ENCODE assay signal across 8 mouse cellular contexts in the genomic region with DNA sequence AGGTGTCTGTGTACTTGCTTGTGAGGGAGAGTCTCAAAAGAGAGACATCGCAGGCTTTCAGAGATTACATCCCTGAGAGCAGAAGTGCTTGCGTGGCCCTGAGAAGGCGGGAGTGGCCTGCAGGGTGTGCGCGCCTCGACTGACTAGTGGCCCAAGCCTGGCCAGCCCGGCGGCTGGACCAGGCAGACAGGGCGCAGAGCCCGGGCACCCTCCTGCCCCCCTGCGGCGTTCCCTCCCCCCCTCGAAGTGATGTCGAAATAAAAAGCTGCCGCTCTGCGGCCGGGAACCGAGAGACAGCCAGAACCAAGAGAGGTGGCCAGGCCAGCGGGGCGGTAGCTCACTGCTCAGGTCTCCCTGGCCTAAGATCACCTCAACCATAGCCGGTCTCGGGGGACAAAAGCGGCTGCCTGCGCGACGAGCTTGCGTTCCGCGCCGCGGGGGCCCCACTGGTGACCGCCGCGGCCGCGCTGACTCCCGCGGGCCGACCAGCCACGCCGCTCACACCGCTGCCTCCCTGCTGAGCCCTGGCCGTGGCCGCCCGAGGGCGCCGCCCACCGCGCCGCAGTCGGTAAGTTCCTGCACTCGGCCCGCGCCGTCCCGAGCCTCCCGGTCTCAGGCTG. TPM values are rescaled to one million over a fixed set of nuclear protein-coding genes. Genes with fewer than 3 reads are reported as not detected.
DNase-seq lines count a peak whose midpoint lies in the region; ATAC-seq and TF ChIP-seq lines count a peak whose summit lies in the region.

A gene (plus strand): TSS at position 459 of the 620 bp plus-strand sequence.

- H3K4me2 ChIP-seq in forebrain, postnatal 0 days (ENCODE audit: low read depth), result peak within 1 kb of the TSS; percentile 37
- peak within 1 kb of the TSS; percentile 77 for H3K4me2 ChIP-seq in intestine, embryonic 15.5 days (replicated peaks)
- H3K4me2 ChIP-seq in lung, embryonic 16.5 days (ENCODE audit: low read depth, low read length), result peak within 1 kb of the TSS; percentile 72
- H3K4me2 ChIP-seq in stomach, embryonic 16.5 days (ENCODE audit: low read depth, low read length), result peak within 1 kb of the TSS; percentile 55

- no peak within 1 kb of the TSS for H3K27ac ChIP-seq in forebrain, postnatal 0 days (ENCODE audit: low read depth, low read length)
- no peak within 1 kb of the TSS for H3K27ac ChIP-seq in intestine, embryonic 15.5 days
- H3K27ac ChIP-seq in lung, embryonic 16.5 days (ENCODE audit: low read length), result no peak within 1 kb of the TSS
- no peak within 1 kb of the TSS for H3K27ac ChIP-seq in stomach, embryonic 16.5 days (ENCODE audit: low read length)

- DNase-seq in 416B (ENCODE audit: low read depth), result peak; percentile 69
- DNase-seq in adrenal gland, adult 8-10 months, result no peak
- DNase-seq in forebrain, postnatal 0 days, result no peak
- DNase-seq in cerebellum, postnatal 25 days, result no peak
- DNase-seq in frontal cortex, postnatal 14 days (ENCODE audit: low spot score in 2 of 2), result no peak

- H3K36me3 ChIP-seq in forebrain, postnatal 0 days (ENCODE audit: insufficient read depth), result no peaks in the 10 kb centered on the region
- no peaks in the 10 kb centered on the region for H3K36me3 ChIP-seq in intestine, embryonic 15.5 days
- no peaks in the 10 kb centered on the region for H3K36me3 ChIP-seq in lung, embryonic 16.5 days (ENCODE audit: control insufficient read depth, insufficient read depth, low read length)
- no peaks in the 10 kb centered on the region for H3K36me3 ChIP-seq in stomach, embryonic 16.5 days (ENCODE audit: control insufficient read depth, insufficient read depth, low read length)

- no peak for ATAC-seq in forebrain, postnatal 0 days
- ATAC-seq in intestine, embryonic 15.5 days, result no peak
- ATAC-seq in lung, embryonic 16.5 days (ENCODE audit: low read depth), result no peak
- ATAC-seq in stomach, embryonic 16.5 days (ENCODE audit: insufficient read depth, low FRiP score), result no peak

- TF ChIP-seq CTCF in forebrain, postnatal 0 days (IDR thresholded peaks at IDR 0.05; ENCODE audit: low read depth), result no peak

- peaks cover 83% of the 10 kb centered on the region for H3K27me3 ChIP-seq in forebrain, postnatal 0 days (ENCODE audit: insufficient read depth, low read length)
- peaks cover 100% of the 10 kb centered on the region for H3K27me3 ChIP-seq in intestine, embryonic 15.5 days (replicated peaks)
- H3K27me3 ChIP-seq in lung, embryonic 16.5 days (ENCODE audit: control insufficient read depth, insufficient read depth, low read depth, low read length), result peaks cover 100% of the 10 kb centered on the region
- H3K27me3 ChIP-seq in stomach, embryonic 16.5 days (ENCODE audit: control insufficient read depth, insufficient read depth, low read length), result peaks cover 99% of the 10 kb centered on the region

- no peaks in the 10 kb centered on the region for H3K9me3 ChIP-seq in forebrain, postnatal 0 days (ENCODE audit: low read length)
- H3K9me3 ChIP-seq in intestine, embryonic 15.5 days, result no peaks in the 10 kb centered on the region
- H3K9me3 ChIP-seq in lung, embryonic 16.5 days (ENCODE audit: control insufficient read depth, low read length), result no peaks in the 10 kb centered on the region
- no peaks in the 10 kb centered on the region for H3K9me3 ChIP-seq in stomach, embryonic 16.5 days (replicated peaks; ENCODE audit: control insufficient read depth, low read length)

- 1% methylated on average over 52 of the region's 57 CpGs for WGBS in forebrain, postnatal 0 days
- WGBS in intestine, embryonic 15.5 days, result 1% methylated on average over 57 of the region's 57 CpGs
- under 1% methylated on average over 46 of the region's 57 CpGs for WGBS in lung, embryonic 16.5 days
- 1% methylated on average over 57 of the region's 57 CpGs for WGBS in stomach, embryonic 16.5 days

- H3K4me1 ChIP-seq in forebrain, postnatal 0 days (ENCODE audit: insufficient read depth), result 0 out of 2 replicates have a peak, but pooled peaks cover 13% of the 10 kb centered on the region
- H3K4me1 ChIP-seq in intestine, embryonic 15.5 days (replicated peaks), result peaks cover 47% of the 10 kb centered on the region
- H3K4me1 ChIP-seq in lung, embryonic 16.5 days (replicated peaks; ENCODE audit: control insufficient read depth, insufficient read depth, low read length), result peaks cover 35% of the 10 kb centered on the region
- peaks cover 38% of the 10 kb centered on the region for H3K4me1 ChIP-seq in stomach, embryonic 16.5 days (ENCODE audit: control insufficient read depth, insufficient read depth, low read length)

- no peak within 1 kb of the TSS; the same call in 1 of the 2 replicates for H3K9ac ChIP-seq in forebrain, postnatal 0 days
- H3K9ac ChIP-seq in intestine, embryonic 15.5 days, result peak within 1 kb of the TSS; percentile 31
- peak within 1 kb of the TSS; percentile 49 for H3K9ac ChIP-seq in lung, embryonic 16.5 days (ENCODE audit: low read length)
- H3K9ac ChIP-seq in stomach, embryonic 16.5 days (ENCODE audit: low read length), result peak within 1 kb of the TSS; percentile 49

- peak within 1 kb of the TSS; percentile 17 for H3K4me3 ChIP-seq in forebrain, postnatal 0 days (ENCODE audit: low read depth, low read length)
- peak within 1 kb of the TSS; percentile 36 for H3K4me3 ChIP-seq in intestine, embryonic 15.5 days (replicated peaks)
- H3K4me3 ChIP-seq in lung, embryonic 16.5 days (ENCODE audit: low read length), result peak within 1 kb of the TSS; percentile 49
- H3K4me3 ChIP-seq in stomach, embryonic 16.5 days (replicated peaks; ENCODE audit: low read length), result peak within 1 kb of the TSS; percentile 37

RNA-seq across cellular contexts. Expression of the gene that starts here (rescaled TPM):
- total RNA-seq in adrenal gland, adult 8-10 months (2022), result 10 to 100 TPM; 29.3 to 72.4 (median 56.5) TPM
- total RNA-seq in forebrain, postnatal 0 days (2014; rRNA removed), result 1.2 and 2.3 TPM in 2 replicates
- 4.6 and 5.6 TPM in 2 replicates for polyA plus RNA-seq in forebrain, postnatal 0 days (2015; fragmentation: Nextera tagmentation; extraction: Ambion mirVana)
- polyA plus RNA-seq in intestine, embryonic 15.5 days (2015; fragmentation: Nextera tagmentation; extraction: Ambion mirVana), result 6.4 and 8.7 TPM in 2 replicates
- 23.6 and 23.9 TPM in 2 replicates for polyA plus RNA-seq in lung, embryonic 16.5 days (2015; fragmentation: Nextera tagmentation; extraction: Ambion mirVana)
- 5.5 TPM in 2 replicates for polyA plus RNA-seq in stomach, embryonic 16.5 days (2015; fragmentation: Nextera tagmentation; extraction: Ambion mirVana)
